Mouse (Mus musculus): ENCODE results near the gene Slc13a3. TPM values are rescaled to one million over a fixed set of nuclear protein-coding genes. Genes with fewer than 3 reads are reported as not detected.

Gene Slc13a3
- polyA plus RNA-seq, 1 experiment from 2014 or later = 5.9 TPM

DNA sequence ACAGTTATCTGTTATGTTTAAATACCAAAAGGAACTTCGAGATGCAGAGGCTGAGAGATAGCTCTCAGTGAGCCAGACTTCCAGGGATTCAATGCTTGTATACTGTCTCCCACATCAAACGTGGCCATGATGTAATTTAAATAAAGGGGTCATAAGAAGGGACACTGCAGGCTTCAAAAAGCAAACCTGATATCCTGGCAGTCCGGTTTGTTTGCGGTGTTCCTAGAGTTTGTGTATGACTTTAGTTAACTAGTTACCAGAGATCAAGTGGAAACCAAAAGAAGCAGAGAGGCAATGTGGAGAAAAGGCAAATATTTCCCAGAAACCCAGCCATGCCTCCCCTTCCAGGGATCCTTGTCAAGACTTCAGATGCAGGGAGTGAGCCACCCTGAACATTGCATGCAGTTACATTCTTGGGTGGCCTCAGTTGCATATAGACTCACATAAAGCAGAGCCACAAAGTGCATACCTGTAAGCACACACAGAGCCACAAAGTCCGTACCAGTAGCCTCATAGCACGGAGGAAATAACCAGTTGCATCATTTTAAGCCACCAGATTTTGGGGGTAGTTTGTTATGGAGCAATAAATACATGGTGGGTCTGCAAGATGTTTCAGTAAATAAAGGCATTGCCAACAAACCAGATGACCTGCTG, 83.6 kb downstream of the Slc13a3 start:
- Histone ChIP-seq H3K4me3 (replicated peaks; ENCODE audit: low read length) (no peak overlapping the region), H3K9ac (no peak overlapping the region), H3K27me3 (ENCODE audit: control insufficient read depth, insufficient read depth, low read length) (no peaks in the 10 kb centered on the region), H3K36me3 (replicated peaks; ENCODE audit: control insufficient read depth, insufficient read depth) (peaks cover 24% of the 10 kb centered on the region), H3K9me3 (ENCODE audit: control insufficient read depth, low read length) (no peaks in the 10 kb centered on the region), H3K27ac (no peak overlapping the region), H3K4me1 (replicated peaks; ENCODE audit: control insufficient read depth, insufficient read depth, low read length) (peaks cover 9% of the 10 kb centered on the region), H3K4me2 (replicated peaks) (no peak overlapping the region)
- DNase-seq (ENCODE audit: low spot score) = no peak
- WGBS = 90% methylated on average over 6 of the region's 6 CpGs
- ATAC-seq (ENCODE audit: low FRiP score) = no peak

DNA sequence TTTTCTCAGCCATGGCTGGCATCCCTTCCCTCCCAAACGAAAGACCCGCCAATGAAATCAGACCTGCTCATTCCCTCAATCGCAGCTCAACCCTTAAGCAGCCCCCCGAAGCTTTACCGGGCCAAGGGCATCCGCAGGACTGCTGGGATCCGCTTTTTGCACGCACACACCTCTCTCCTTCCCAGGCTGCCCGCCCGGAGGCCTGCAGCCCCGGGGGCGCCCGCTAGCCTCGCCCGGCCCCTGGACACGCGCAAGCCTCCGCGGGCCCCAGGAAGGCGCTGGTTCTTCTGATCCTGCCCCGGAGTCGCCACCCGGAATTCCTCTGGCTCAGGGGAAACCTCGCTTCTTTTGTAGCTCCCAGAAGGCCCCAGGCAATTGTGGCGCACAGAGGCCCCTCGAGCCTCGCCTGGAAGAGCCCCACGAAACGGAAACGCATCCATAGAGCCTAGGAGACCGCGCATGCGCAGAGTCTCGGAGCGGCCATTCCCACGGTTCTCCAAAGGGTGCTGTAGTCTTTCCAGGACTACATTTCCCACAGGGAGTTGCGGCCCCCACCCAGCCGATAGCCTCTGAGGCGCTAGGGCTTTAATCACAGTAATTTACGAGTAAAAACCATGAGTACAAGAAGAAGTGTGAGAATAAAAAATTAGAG, 85.1 kb downstream of the Slc13a3 start, which contains the start of gene Zfp334:
TSS of gene Zfp334 (minus strand) at position 416 of the 652 bp plus-strand sequence.
- under 1% methylated on average over 40 of the region's 40 CpGs for WGBS

DNA sequence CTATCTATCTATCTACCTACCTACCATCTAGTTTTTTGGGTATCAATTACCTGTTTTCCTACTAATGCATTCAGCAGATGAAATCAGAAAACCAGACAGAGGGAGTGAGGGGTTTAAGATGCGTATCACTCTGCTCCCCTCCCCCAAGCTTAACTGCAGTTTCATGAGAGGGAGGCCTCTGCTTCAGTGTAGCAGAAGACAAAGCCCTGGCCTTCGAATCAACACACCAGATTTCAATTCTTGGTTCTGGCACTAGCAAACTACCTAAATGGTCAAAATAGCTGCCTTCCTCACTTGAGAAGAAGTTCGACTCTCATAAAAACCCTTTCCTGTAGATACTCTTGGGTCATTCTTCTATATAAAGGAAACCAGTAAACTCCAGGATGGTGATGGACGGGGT, 85.7 kb downstream of the Slc13a3 start:
- DNase-seq (ENCODE audit: low spot score) (no peak), ATAC-seq (ENCODE audit: low FRiP score) (no peak)
- no peaks in the 10 kb centered on the region for H3K9me3 ChIP-seq (ENCODE audit: control insufficient read depth, low read length)
- WGBS = 4% methylated on average over 4 of the region's 4 CpGs
- peaks cover 9% of the 10 kb centered on the region for H3K4me1 ChIP-seq (replicated peaks; ENCODE audit: control insufficient read depth, insufficient read depth, low read length)
- H3K27ac ChIP-seq = peak overlapping the region; percentile 87
- no peaks in the 10 kb centered on the region for H3K27me3 ChIP-seq (ENCODE audit: control insufficient read depth, insufficient read depth, low read length)
- H3K4me3 ChIP-seq (replicated peaks; ENCODE audit: low read length) = peak overlapping the region; percentile 80
- H3K9ac ChIP-seq = peak overlapping the region; percentile 88
- H3K36me3 ChIP-seq (replicated peaks; ENCODE audit: control insufficient read depth, insufficient read depth) = peaks cover 45% of the 10 kb centered on the region
- peak overlapping the region; percentile 86 for H3K4me2 ChIP-seq (replicated peaks)

More for the DNA sequence above, 85.1 kb downstream of the Slc13a3 start, which contains the start of gene Zfp334:
- Histone ChIP-seq H3K4me2 (replicated peaks) (peak within 1 kb of the TSS; percentile 86), H3K36me3 (replicated peaks; ENCODE audit: control insufficient read depth, insufficient read depth) (peaks cover 39% of the 10 kb centered on the region), H3K9ac (peak within 1 kb of the TSS; percentile 88), H3K27ac (peak within 1 kb of the TSS; percentile 87), H3K4me3 (replicated peaks; ENCODE audit: low read length) (peak within 1 kb of the TSS; percentile 80), H3K27me3 (ENCODE audit: control insufficient read depth, insufficient read depth, low read length) (no peaks in the 10 kb centered on the region), H3K4me1 (replicated peaks; ENCODE audit: control insufficient read depth, insufficient read depth, low read length) (peaks cover 9% of the 10 kb centered on the region), H3K9me3 (ENCODE audit: control insufficient read depth, low read length) (no peaks in the 10 kb centered on the region)
- DNase-seq (ENCODE audit: low spot score) (peak; percentile 99), ATAC-seq (ENCODE audit: low FRiP score) (peak; percentile 92)

DNA sequence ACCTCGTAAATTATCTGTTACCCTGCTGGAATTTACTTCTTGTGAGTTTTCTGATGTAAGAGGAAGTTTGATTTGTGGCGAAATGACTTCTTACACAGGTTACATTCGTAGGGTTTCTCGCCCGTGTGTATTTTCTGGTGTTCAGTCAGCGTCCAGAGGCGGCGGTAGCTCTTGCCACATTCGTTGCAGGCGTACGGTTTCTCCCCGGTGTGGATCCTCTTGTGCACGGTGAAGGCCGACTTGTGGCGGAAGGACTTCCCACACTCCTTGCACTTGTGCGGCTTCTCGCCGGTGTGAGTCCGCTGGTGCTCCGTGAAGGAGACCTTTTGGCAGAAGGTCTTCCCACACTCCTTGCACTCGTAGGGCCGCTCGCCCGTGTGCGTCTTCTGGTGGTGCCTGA, 93.0 kb downstream of the Slc13a3 start:
- WGBS = 96% methylated on average over 25 of the region's 25 CpGs
- H3K36me3 ChIP-seq (replicated peaks; ENCODE audit: control insufficient read depth, insufficient read depth) = peaks cover 90% of the 10 kb centered on the region
- no peaks in the 10 kb centered on the region for H3K27me3 ChIP-seq (ENCODE audit: control insufficient read depth, insufficient read depth, low read length)
- ATAC-seq (ENCODE audit: low FRiP score) (no peak), DNase-seq (ENCODE audit: low spot score) (no peak)
- H3K9me3 ChIP-seq (ENCODE audit: control insufficient read depth, low read length) = 0 out of 2 replicates have a peak, but pooled peaks cover 10% of the 10 kb centered on the region
- no peak overlapping the region for H3K9ac ChIP-seq
- H3K4me1 ChIP-seq (replicated peaks; ENCODE audit: control insufficient read depth, insufficient read depth, low read length) = no peaks in the 10 kb centered on the region; the same call in 1 of the 2 replicates
- no peak overlapping the region for H3K4me2 ChIP-seq (replicated peaks)
- H3K4me3 ChIP-seq (replicated peaks; ENCODE audit: low read length) = no peak overlapping the region
- H3K27ac ChIP-seq = no peak overlapping the region

DNA sequence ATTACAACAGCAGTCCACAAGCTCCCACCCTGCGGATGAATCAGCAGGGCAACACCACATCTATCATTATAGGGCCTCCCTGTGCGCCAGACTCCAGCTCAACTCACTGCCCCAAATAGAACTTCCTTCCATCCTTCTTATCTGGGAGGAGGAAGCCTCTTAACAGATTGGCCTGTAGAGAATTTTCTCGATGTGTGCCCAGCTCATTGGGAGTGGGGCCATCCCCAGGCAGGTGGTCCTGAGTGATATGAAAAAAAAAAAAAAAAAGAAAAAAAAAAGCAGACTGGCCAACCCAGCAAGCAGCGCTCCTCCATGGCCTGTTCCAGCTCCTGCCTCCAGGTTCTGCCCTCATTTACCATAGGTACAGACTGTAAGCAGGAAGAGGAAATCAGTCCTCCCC, 97.0 kb downstream of the Slc13a3 start:
- DNase-seq (ENCODE audit: low spot score) (no peak), ATAC-seq (ENCODE audit: low FRiP score) (no peak)
- Histone ChIP-seq H3K4me2 (replicated peaks) (no peak overlapping the region), H3K9ac (no peak overlapping the region), H3K36me3 (replicated peaks; ENCODE audit: control insufficient read depth, insufficient read depth) (peaks cover 57% of the 10 kb centered on the region), H3K4me1 (replicated peaks; ENCODE audit: control insufficient read depth, insufficient read depth, low read length) (no peaks in the 10 kb centered on the region; the same call in 1 of the 2 replicates), H3K9me3 (ENCODE audit: control insufficient read depth, low read length) (0 out of 2 replicates have a peak, but pooled peaks cover 9% of the 10 kb centered on the region), H3K4me3 (replicated peaks; ENCODE audit: low read length) (no peak overlapping the region), H3K27me3 (ENCODE audit: control insufficient read depth, insufficient read depth, low read length) (no peaks in the 10 kb centered on the region), H3K27ac (no peak overlapping the region)
- 72% methylated on average over 4 of the region's 4 CpGs for WGBS

DNA sequence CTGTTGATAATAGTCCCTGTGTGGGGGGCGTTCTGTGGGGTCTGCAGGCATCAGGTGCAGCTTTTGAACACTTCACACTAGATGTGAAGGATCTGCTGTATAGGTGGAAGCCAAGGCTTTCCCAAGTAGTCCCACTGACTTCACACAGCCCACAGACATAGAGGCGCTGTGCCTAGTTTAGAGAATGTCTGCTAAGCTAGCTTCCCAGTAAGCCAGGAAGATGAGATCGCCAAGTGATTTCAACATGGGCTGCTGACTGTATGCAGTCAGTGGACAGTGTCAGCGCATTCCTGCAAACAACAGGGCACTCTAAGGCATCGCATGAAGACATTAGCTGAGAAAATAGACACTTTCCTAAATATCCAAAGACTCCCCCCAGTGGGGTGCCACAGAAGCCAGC, 97.6 kb downstream of the Slc13a3 start:
- Histone ChIP-seq H3K27me3 (ENCODE audit: control insufficient read depth, insufficient read depth, low read length) (no peaks in the 10 kb centered on the region), H3K4me3 (replicated peaks; ENCODE audit: low read length) (no peak overlapping the region), H3K27ac (no peak overlapping the region), H3K4me1 (replicated peaks; ENCODE audit: control insufficient read depth, insufficient read depth, low read length) (no peaks in the 10 kb centered on the region; the same call in 1 of the 2 replicates), H3K4me2 (replicated peaks) (no peak overlapping the region), H3K9ac (no peak overlapping the region), H3K9me3 (ENCODE audit: control insufficient read depth, low read length) (0 out of 2 replicates have a peak, but pooled peaks cover 4% of the 10 kb centered on the region), H3K36me3 (replicated peaks; ENCODE audit: control insufficient read depth, insufficient read depth) (peaks cover 51% of the 10 kb centered on the region)
- DNase-seq (ENCODE audit: low spot score) (no peak), ATAC-seq (ENCODE audit: low FRiP score) (no peak)
- WGBS = 79% methylated on average over 5 of the region's 5 CpGs

DNA sequence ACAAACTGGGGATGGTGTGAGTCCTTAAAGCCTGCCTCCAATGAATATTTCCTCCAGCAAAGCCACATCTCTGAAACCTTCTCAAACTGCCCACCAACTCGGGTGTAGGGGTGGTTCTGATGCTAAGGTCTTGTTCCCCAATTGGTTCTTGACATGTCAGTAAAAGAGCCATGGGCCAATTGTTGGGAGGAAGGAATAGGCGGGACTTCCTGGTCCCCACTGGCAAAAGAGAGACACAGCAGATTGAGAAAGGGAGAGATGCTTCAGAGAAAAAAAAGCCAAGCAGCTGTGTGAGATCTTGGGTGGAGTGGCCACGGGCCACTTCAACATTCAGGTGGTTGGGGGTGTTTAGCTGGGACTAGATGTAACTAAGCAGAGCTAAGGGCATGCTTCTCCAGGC, 102.0 kb downstream of the Slc13a3 start:
- Histone ChIP-seq H3K4me1 (replicated peaks; ENCODE audit: control insufficient read depth, insufficient read depth, low read length) (peaks cover 13% of the 10 kb centered on the region), H3K27ac (no peak overlapping the region), H3K36me3 (replicated peaks; ENCODE audit: control insufficient read depth, insufficient read depth) (peaks cover 10% of the 10 kb centered on the region), H3K4me2 (replicated peaks) (peak overlapping the region; percentile 20; the same call in 1 of the 2 replicates), H3K27me3 (ENCODE audit: control insufficient read depth, insufficient read depth, low read length) (no peaks in the 10 kb centered on the region), H3K9ac (no peak overlapping the region), H3K9me3 (ENCODE audit: control insufficient read depth, low read length) (no peaks in the 10 kb centered on the region), H3K4me3 (replicated peaks; ENCODE audit: low read length) (no peak overlapping the region)
- WGBS = 29% methylated on average over 3 of the region's 3 CpGs
- ATAC-seq (ENCODE audit: low FRiP score) (no peak), DNase-seq (ENCODE audit: low spot score) (no peak)

DNA sequence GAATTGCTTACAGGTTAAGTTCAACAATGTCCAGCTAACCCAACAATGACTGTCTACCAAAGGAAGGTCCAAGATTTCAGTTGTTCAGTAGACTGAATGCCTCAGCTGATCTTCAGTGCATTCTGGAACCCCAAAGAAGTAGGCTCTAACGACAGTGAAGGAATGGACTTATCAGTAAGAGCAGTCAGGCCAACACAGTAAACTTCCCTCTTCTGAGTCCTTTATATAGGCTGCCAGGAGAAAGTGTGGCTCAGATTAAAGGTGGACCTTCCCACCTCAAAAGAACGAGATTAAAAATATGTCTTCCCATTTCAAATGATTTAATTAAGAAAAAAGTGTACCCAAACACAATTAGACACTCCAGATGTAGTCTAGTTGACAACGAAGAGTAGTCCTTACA, 102.7 kb downstream of the Slc13a3 start:
- peaks cover 13% of the 10 kb centered on the region for H3K4me1 ChIP-seq (replicated peaks; ENCODE audit: control insufficient read depth, insufficient read depth, low read length)
- H3K9ac ChIP-seq = no peak overlapping the region
- H3K36me3 ChIP-seq (replicated peaks; ENCODE audit: control insufficient read depth, insufficient read depth) = peaks cover 10% of the 10 kb centered on the region
- WGBS = 79% methylated on average over 3 of the region's 3 CpGs
- no peak overlapping the region for H3K4me2 ChIP-seq (replicated peaks)
- no peaks in the 10 kb centered on the region for H3K9me3 ChIP-seq (ENCODE audit: control insufficient read depth, low read length)
- no peak overlapping the region for H3K27ac ChIP-seq
- no peak overlapping the region for H3K4me3 ChIP-seq (replicated peaks; ENCODE audit: low read length)
- no peaks in the 10 kb centered on the region for H3K27me3 ChIP-seq (ENCODE audit: control insufficient read depth, insufficient read depth, low read length)
- DNase-seq (ENCODE audit: low spot score) = no peak
- no peak for ATAC-seq (ENCODE audit: low FRiP score)

DNA sequence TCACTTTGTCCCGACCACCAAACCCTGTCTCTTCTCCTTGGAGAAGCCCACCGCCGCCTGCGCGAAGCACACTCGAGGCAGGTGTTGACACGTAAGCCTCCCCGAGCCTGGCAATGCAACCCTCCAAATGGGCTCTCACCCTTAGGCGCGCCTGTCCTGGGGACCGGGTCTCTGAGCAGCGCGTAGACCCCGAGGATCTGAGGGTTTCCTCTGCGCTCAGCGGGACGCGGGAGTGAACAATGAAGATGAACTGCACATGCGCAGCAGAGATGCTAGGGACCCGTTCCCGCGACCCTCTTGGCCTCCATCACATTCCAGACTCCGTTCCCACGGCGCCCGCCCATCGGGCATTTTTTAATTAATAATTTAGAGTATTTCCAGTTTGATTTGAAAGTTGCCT, 104.5 kb downstream of the Slc13a3 start, which contains the start of gene Zfp663:
TSS of gene Zfp663 (minus strand) at position 234 of the 400 bp plus-strand sequence.
- Histone ChIP-seq H3K36me3 (replicated peaks; ENCODE audit: control insufficient read depth, insufficient read depth) (no peaks in the 10 kb centered on the region), H3K4me2 (replicated peaks) (peak within 1 kb of the TSS; percentile 68), H3K27me3 (ENCODE audit: control insufficient read depth, insufficient read depth, low read length) (no peaks in the 10 kb centered on the region), H3K9ac (peak within 1 kb of the TSS; percentile 83), H3K4me3 (replicated peaks; ENCODE audit: low read length) (peak within 1 kb of the TSS; percentile 57), H3K9me3 (ENCODE audit: control insufficient read depth, low read length) (no peaks in the 10 kb centered on the region), H3K27ac (peak within 1 kb of the TSS; percentile 84), H3K4me1 (replicated peaks; ENCODE audit: control insufficient read depth, insufficient read depth, low read length) (peaks cover 17% of the 10 kb centered on the region)
- WGBS = under 1% methylated on average over 27 of the region's 27 CpGs
- ATAC-seq (ENCODE audit: low FRiP score) = peak; percentile 56; the same call in 1 of the 2 replicates
- DNase-seq (ENCODE audit: low spot score) = peak; percentile 75
